Mouse (Mus musculus): ENCODE measurements at regions not wholly inside any gene's neighbourhood (a gene's known extent, or its start where the extent isn't known, plus 50 kb on each side); places are given as distances from the start of the nearest gene placed in this dataset.

DNA sequence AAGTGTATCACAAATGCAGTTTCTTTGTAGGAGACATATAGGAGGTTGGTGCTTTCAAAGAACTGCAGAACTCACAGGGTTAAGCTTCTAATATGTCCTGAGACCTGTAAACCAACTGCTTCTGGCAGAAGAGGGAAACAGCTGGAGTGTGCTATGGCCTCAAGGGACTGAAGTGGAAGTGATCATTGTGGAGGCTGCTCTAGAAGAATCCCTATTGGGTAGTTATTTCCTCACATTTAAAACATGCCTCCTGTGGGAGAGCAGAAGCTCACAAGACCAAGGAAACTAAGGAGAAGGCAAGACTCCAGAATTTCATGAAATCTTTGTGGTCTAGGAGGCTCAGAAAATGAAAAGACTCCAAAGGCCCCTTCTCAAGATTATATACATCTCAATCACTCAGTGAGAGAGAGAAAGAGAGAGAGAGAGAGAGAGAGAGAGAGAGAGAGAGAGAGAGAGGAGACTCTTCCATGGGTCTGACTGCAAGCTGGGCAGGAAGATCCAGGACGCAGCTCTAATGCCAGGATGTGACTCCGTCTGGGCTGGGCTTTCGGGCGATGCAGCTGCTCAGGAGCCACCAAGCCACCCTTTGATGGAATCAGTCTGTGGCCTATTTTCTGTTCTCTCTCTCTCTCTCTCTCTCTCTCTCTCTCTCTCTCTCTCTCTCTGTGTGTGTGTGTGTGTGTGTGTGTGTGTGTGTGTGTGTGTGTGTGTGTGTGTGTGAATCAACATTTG, 93.3 kb downstream of the Pdcl3 start:
- no peak overlapping the region for H3K4me2 ChIP-seq
- H3K4me3 ChIP-seq (ENCODE audit: low read depth, low read length), result no peak overlapping the region
- no peak overlapping the region for H3K9ac ChIP-seq (ENCODE audit: low read depth, low read length)
- H3K27me3 ChIP-seq (replicated peaks; ENCODE audit: control insufficient read depth, insufficient read depth, low read length), result no peaks in the 10 kb centered on the region
- no peak for ATAC-seq (replicated peaks; ENCODE audit: low FRiP score)
- no peaks in the 10 kb centered on the region for H3K36me3 ChIP-seq (ENCODE audit: control insufficient read depth, insufficient read depth, low read length)
- DNase-seq (ENCODE audit: low spot score), result no peak
- H3K9me3 ChIP-seq (ENCODE audit: control insufficient read depth, low read length), result no peaks in the 10 kb centered on the region
- H3K4me1 ChIP-seq (replicated peaks; ENCODE audit: control insufficient read depth, insufficient read depth, low read length), result no peaks in the 10 kb centered on the region
- H3K27ac ChIP-seq (ENCODE audit: low read depth, low read length), result no peak overlapping the region
- 75% methylated on average over 4 of the region's 4 CpGs for WGBS

DNA sequence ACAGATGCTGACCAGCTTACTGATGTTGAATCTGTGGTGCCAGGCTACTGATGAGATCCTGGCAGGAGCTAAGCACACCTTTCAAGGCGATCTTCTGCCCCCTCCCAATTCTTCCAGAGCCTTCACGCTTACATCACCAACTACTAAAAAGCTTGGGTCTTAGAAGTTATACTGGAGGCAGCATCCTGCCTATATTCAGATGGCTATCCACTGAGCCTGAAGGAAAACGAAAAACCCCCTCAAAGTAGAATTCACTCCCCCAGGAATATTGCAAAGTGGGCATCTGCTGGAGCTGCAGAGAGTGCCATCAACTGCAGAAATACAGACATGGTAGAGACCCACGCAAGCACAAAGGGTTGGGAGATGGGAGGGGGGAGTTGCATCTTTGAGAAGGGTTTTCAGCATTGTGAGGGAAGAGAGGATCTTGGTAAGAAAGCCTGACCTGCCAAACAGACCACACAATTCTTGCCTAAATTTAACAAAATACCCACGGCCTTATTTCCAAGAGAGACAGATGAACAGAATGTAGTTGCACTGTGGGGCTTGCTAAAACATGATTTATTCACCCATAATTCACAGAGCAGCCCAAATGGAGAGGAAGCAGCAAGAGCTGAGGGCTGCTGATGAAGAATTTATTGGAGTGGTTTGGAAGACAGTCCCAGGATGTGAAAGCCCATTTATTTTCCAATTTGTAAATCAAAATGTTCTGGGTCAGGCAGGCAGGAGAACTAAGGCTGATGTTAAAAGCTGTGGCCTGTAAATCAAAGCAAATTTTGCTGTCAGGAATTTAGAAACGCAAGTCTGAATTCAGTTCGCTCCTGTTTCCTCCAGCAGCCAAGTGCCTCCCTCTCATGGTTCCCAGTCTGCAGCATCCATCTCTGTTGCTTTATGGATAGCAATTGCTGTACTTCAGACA, 98.8 kb downstream of the Pdcl3 start:
- Histone ChIP-seq H3K4me3 (ENCODE audit: low read depth, low read length) (no peak overlapping the region), H3K4me1 (replicated peaks; ENCODE audit: control insufficient read depth, insufficient read depth, low read length) (no peaks in the 10 kb centered on the region), H3K9ac (ENCODE audit: low read depth, low read length) (no peak overlapping the region), H3K27ac (ENCODE audit: low read depth, low read length) (no peak overlapping the region), H3K36me3 (ENCODE audit: control insufficient read depth, insufficient read depth, low read length) (no peaks in the 10 kb centered on the region), H3K4me2 (no peak overlapping the region), H3K9me3 (ENCODE audit: control insufficient read depth, low read length) (no peaks in the 10 kb centered on the region), H3K27me3 (replicated peaks; ENCODE audit: control insufficient read depth, insufficient read depth, low read length) (no peaks in the 10 kb centered on the region)
- ATAC-seq (replicated peaks; ENCODE audit: low FRiP score) (no peak), DNase-seq (ENCODE audit: low spot score) (no peak)
- 75% methylated on average over 7 of the region's 7 CpGs for WGBS

DNA sequence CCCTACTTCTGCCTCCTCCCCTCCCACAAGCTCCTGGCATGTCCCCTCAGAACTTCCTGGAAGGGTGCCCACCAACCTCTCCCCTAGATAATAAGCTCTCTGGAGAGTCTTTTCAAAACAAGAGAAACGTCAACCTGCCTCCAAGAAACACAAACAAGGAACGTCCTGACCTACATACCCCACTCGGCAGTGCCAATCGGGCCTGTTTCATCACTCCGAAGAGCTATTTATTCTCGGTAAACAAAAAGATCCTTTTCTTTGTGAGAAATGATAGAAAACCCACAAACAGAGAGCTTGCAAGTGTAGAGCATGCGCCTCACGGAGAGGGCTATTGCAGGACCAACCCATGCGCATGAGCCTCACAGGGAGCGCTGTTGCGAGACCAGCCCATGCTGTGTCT, 100.9 kb downstream of the Pdcl3 start:
- DNase-seq (ENCODE audit: low spot score), result no peak
- Histone ChIP-seq H3K27ac (ENCODE audit: low read depth, low read length) (no peak overlapping the region), H3K4me2 (no peak overlapping the region), H3K36me3 (ENCODE audit: control insufficient read depth, insufficient read depth, low read length) (no peaks in the 10 kb centered on the region), H3K4me1 (replicated peaks; ENCODE audit: control insufficient read depth, insufficient read depth, low read length) (no peaks in the 10 kb centered on the region), H3K27me3 (replicated peaks; ENCODE audit: control insufficient read depth, insufficient read depth, low read length) (no peaks in the 10 kb centered on the region), H3K4me3 (ENCODE audit: low read depth, low read length) (no peak overlapping the region), H3K9ac (ENCODE audit: low read depth, low read length) (no peak overlapping the region), H3K9me3 (ENCODE audit: control insufficient read depth, low read length) (no peaks in the 10 kb centered on the region)
- WGBS, result 83% methylated on average over 11 of the region's 11 CpGs
- ATAC-seq (replicated peaks; ENCODE audit: low FRiP score), result no peak

- Histone ChIP-seq H3K27ac (ENCODE audit: low read depth, low read length) (no peak overlapping the region), H3K4me1 (replicated peaks; ENCODE audit: control insufficient read depth, insufficient read depth, low read length) (no peaks in the 10 kb centered on the region), H3K27me3 (replicated peaks; ENCODE audit: control insufficient read depth, insufficient read depth, low read length) (no peaks in the 10 kb centered on the region), H3K4me3 (ENCODE audit: low read depth, low read length) (no peak overlapping the region), H3K4me2 (no peak overlapping the region), H3K9ac (ENCODE audit: low read depth, low read length) (no peak overlapping the region), H3K36me3 (ENCODE audit: control insufficient read depth, insufficient read depth, low read length) (no peaks in the 10 kb centered on the region), H3K9me3 (ENCODE audit: control insufficient read depth, low read length) (no peaks in the 10 kb centered on the region)
- whole genome bisulfite sequencing, result 46% methylated on average over 9 of the region's 9 CpGs
- ATAC-seq (replicated peaks; ENCODE audit: low FRiP score), result peak; percentile 47; the same call in 1 of the 2 replicates
- no peak for DNase-seq (ENCODE audit: low spot score)
Measured at GRCm38 (mm10) chr1:39089875-39090274, 103.7 kb upstream of the Npas2 start.

DNA sequence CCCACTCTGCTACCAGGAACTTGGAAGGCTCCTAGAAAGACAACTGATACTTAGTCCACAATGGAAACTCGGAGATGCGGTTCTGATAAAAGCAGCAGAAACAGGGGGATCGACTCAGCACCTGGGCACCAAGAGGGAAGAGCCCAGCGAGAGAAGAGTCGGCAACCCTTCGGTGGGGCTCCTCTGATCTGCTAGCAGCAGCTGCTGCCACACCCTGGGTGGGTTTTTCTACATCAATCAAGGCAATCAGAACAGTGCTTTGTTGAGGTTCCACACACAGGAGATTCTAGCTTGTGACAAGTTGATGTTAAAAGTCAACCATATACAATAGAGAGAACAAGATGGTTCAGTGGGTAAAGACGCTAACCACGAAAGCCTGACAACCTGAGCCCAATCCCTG, 102.4 kb upstream of the Npas2 start:
- Histone ChIP-seq H3K4me3 (ENCODE audit: low read depth, low read length) (no peak overlapping the region), H3K9ac (ENCODE audit: low read depth, low read length) (no peak overlapping the region), H3K9me3 (ENCODE audit: control insufficient read depth, low read length) (no peaks in the 10 kb centered on the region), H3K4me1 (replicated peaks; ENCODE audit: control insufficient read depth, insufficient read depth, low read length) (no peaks in the 10 kb centered on the region), H3K4me2 (no peak overlapping the region), H3K27me3 (replicated peaks; ENCODE audit: control insufficient read depth, insufficient read depth, low read length) (no peaks in the 10 kb centered on the region), H3K27ac (ENCODE audit: low read depth, low read length) (no peak overlapping the region), H3K36me3 (ENCODE audit: control insufficient read depth, insufficient read depth, low read length) (no peaks in the 10 kb centered on the region)
- no peak for DNase-seq (ENCODE audit: low spot score)
- 84% methylated on average over 8 of the region's 8 CpGs for WGBS
- ATAC-seq (replicated peaks; ENCODE audit: low FRiP score), result no peak

DNA sequence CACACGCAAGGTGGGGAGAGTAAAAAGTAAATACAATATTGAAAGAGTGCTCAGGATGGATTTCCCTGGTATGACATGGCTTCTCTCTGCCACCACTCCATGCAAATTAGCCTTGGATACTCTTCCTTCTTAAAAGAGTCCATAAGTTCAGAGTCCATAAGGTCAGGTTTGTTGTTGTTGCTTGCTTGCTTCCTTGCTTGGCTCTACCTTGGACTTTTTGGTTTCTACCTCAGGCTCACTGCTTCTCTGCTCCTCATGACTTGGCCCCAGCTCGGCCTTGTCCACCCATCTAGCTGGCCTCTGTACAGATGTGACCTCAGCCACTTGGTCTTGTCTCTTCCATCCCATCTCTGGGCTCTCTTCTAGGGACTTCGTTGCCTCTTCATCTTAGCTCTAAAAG, 101.9 kb upstream of the Npas2 start:
- ATAC-seq (replicated peaks; ENCODE audit: low FRiP score) (no peak), DNase-seq (ENCODE audit: low spot score) (no peak)
- Histone ChIP-seq H3K36me3 (ENCODE audit: control insufficient read depth, insufficient read depth, low read length) (no peaks in the 10 kb centered on the region), H3K4me2 (no peak overlapping the region), H3K4me3 (ENCODE audit: low read depth, low read length) (no peak overlapping the region), H3K9ac (ENCODE audit: low read depth, low read length) (no peak overlapping the region), H3K27ac (ENCODE audit: low read depth, low read length) (no peak overlapping the region), H3K9me3 (ENCODE audit: control insufficient read depth, low read length) (no peaks in the 10 kb centered on the region), H3K27me3 (replicated peaks; ENCODE audit: control insufficient read depth, insufficient read depth, low read length) (no peaks in the 10 kb centered on the region), H3K4me1 (replicated peaks; ENCODE audit: control insufficient read depth, insufficient read depth, low read length) (no peaks in the 10 kb centered on the region)
- 78% methylated on average over 3 of the region's 3 CpGs for WGBS

GRCm38 (mm10) chr1:39093291-39093690, 100.2 kb upstream of the Npas2 start:
- 78% methylated on average over 4 of the region's 4 CpGs for WGBS

DNA sequence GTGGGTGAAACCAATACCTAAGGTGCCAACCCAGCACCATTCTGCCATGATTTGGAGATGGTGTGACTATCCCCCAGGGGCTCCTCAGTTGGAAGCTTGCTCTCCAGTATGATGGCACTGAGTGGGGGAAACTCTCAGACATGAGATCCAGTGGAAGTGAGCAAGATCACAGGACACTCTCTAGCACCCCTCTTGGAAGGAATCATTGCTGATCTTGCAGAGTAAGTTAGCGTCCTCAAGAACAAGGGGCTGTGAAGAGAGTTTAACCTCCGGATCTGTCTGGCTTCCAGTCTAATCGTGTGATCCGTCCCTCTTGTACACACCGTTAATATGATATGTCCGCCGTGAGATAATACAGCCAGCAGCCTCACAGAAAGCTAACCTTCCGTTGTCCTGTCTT, 99.5 kb upstream of the Npas2 start:
- ATAC-seq (replicated peaks; ENCODE audit: low FRiP score), result no peak
- Histone ChIP-seq H3K4me3 (ENCODE audit: low read depth, low read length) (no peak overlapping the region), H3K4me2 (no peak overlapping the region), H3K9ac (ENCODE audit: low read depth, low read length) (no peak overlapping the region), H3K27me3 (replicated peaks; ENCODE audit: control insufficient read depth, insufficient read depth, low read length) (no peaks in the 10 kb centered on the region), H3K27ac (ENCODE audit: low read depth, low read length) (no peak overlapping the region), H3K36me3 (ENCODE audit: control insufficient read depth, insufficient read depth, low read length) (no peaks in the 10 kb centered on the region), H3K9me3 (ENCODE audit: control insufficient read depth, low read length) (no peaks in the 10 kb centered on the region), H3K4me1 (replicated peaks; ENCODE audit: control insufficient read depth, insufficient read depth, low read length) (no peaks in the 10 kb centered on the region)
- 83% methylated on average over 8 of the region's 8 CpGs for WGBS
- no peak for DNase-seq (ENCODE audit: low spot score)

More at GRCm38 (mm10) chr1:39093291-39093690, 100.2 kb upstream of the Npas2 start:
- no peak for DNase-seq (ENCODE audit: low spot score)
- ATAC-seq (replicated peaks; ENCODE audit: low FRiP score), result no peak
- Histone ChIP-seq H3K4me3 (ENCODE audit: low read depth, low read length) (no peak overlapping the region), H3K36me3 (ENCODE audit: control insufficient read depth, insufficient read depth, low read length) (no peaks in the 10 kb centered on the region), H3K4me2 (no peak overlapping the region), H3K27me3 (replicated peaks; ENCODE audit: control insufficient read depth, insufficient read depth, low read length) (no peaks in the 10 kb centered on the region), H3K9me3 (ENCODE audit: control insufficient read depth, low read length) (no peaks in the 10 kb centered on the region), H3K4me1 (replicated peaks; ENCODE audit: control insufficient read depth, insufficient read depth, low read length) (no peaks in the 10 kb centered on the region), H3K9ac (ENCODE audit: low read depth, low read length) (no peak overlapping the region), H3K27ac (ENCODE audit: low read depth, low read length) (no peak overlapping the region)
